Mouse (Mus musculus): Measurements from ENCODE around the gene Cmtm8. TPM values are rescaled to one million over a fixed set of nuclear protein-coding genes. Genes with fewer than 3 reads are reported as not detected.

The Cmtm8 gene
- polyA plus RNA-seq, 1 experiment from 2014 or later = 17.6 TPM

DNA sequence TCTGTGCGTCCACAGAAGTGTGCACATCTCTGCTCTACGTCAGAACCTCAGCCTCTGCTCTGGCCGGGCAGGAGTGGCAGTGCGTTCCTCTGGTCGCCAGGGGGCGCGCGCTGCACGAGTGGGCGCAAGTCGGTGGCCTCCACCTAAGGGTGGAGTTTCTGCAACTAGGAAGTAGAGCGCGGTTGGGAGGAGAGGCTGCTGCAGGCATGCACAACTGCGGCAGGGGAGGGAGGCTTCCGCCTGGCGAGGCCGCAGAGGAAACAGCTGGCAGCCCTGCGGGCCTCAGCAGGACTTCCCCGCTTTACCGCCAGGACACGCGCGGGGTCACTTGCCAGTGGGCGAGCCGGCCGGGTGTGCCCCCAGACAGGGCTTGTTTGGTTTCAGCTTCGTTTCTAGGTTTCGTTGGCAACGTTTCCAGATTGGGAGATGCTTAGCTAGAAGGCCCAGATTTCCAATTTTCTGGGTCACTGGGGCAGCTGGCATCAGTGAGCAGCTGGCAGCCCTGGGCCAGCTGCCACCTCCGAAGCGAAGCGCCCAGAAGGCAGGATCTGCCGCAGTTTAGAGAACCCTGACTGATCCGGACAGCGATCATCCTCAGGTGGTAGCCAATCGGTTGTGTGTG is 91.0 kb downstream of the Cmtm8 start:
- peak overlapping the region; percentile 60 for H3K9ac ChIP-seq (ENCODE audit: low read length)
- no peaks in the 10 kb centered on the region for H3K27me3 ChIP-seq (ENCODE audit: control insufficient read depth, insufficient read depth, low read length)
- 0 out of 2 replicates have a peak overlapping the region, but pooled peaks have one; percentile 42 for H3K27ac ChIP-seq (replicated peaks; ENCODE audit: low read depth, low read length)
- no peaks in the 10 kb centered on the region for H3K36me3 ChIP-seq (ENCODE audit: control insufficient read depth, insufficient read depth, low read length)
- WGBS = 12% methylated on average over 36 of the region's 36 CpGs
- ATAC-seq (ENCODE audit: insufficient number of reproducible peaks, low FRiP score, low TSS enrichment, low read depth) (peak; percentile 86), DNase-seq (ENCODE audit: low spot score) (peak; percentile 92)
- peaks cover 4% of the 10 kb centered on the region; the same call in 1 of the 2 replicates for H3K4me1 ChIP-seq (ENCODE audit: control insufficient read depth, insufficient read depth, low read length)
- no peaks in the 10 kb centered on the region for H3K9me3 ChIP-seq (ENCODE audit: control insufficient read depth, low read length)
- H3K4me3 ChIP-seq (ENCODE audit: low read depth, low read length) = peak overlapping the region; percentile 35
- peak overlapping the region; percentile 84 for H3K4me2 ChIP-seq (ENCODE audit: low read depth, severe bottlenecking)

DNA sequence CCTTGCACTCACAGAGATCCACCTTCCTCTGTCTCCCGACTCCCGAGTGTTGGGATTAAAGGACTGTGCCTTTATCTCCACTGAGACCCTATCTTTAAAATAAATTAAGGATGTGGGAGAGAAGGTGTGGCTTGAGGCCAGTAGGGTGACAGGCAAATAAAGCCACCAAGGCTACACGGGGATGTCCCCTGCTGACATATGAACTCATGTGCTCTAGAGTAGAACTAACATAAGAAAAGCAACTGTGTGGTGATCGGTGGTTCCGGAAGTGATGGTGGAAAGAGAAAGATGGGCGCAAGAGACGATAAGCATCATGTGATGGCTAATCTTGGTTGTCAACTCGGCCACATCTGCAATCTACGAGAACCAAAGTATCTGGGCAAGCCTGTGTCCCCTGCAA is 91.6 kb downstream of the Cmtm8 start:
- Histone ChIP-seq H3K4me3 (ENCODE audit: low read depth, low read length) (no peak overlapping the region), H3K4me1 (ENCODE audit: control insufficient read depth, insufficient read depth, low read length) (peaks cover 4% of the 10 kb centered on the region; the same call in 1 of the 2 replicates), H3K9me3 (ENCODE audit: control insufficient read depth, low read length) (no peaks in the 10 kb centered on the region), H3K36me3 (ENCODE audit: control insufficient read depth, insufficient read depth, low read length) (peaks cover 3% of the 10 kb centered on the region; the same call in 1 of the 2 replicates), H3K27ac (replicated peaks; ENCODE audit: low read depth, low read length) (no peak overlapping the region), H3K9ac (ENCODE audit: low read length) (no peak overlapping the region), H3K27me3 (ENCODE audit: control insufficient read depth, insufficient read depth, low read length) (no peaks in the 10 kb centered on the region), H3K4me2 (ENCODE audit: low read depth, severe bottlenecking) (no peak overlapping the region)
- ATAC-seq (ENCODE audit: insufficient number of reproducible peaks, low FRiP score, low TSS enrichment, low read depth) (no peak), DNase-seq (ENCODE audit: low spot score) (no peak)
- 76% methylated on average over 9 of the region's 9 CpGs for WGBS

DNA sequence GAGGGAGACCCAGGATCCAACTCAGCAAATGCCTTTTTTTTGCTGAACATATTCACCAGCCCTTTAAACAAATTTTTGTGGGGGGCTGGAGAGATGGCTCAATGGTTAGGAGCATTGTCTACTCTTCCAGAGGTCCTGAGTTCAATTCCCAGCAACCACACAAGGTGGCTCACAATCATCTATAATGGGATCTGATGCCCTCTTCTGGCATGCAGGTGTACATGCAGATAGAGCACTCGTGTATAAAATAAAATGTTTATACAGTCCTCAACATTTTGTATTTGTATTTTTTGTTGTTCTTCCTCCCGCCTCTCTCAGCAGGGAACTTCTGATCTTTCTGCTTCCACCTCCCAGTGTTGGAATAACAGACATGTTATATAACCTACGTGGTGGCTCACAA is 92.4 kb downstream of the Cmtm8 start:
- DNase-seq (ENCODE audit: low spot score) = no peak
- H3K4me2 ChIP-seq (ENCODE audit: low read depth, severe bottlenecking) = no peak overlapping the region
- ATAC-seq (ENCODE audit: insufficient number of reproducible peaks, low FRiP score, low TSS enrichment, low read depth) = no peak
- no peaks in the 10 kb centered on the region for H3K9me3 ChIP-seq (ENCODE audit: control insufficient read depth, low read length)
- 83% methylated on average over 3 of the region's 3 CpGs for WGBS
- H3K27ac ChIP-seq (replicated peaks; ENCODE audit: low read depth, low read length) = no peak overlapping the region
- H3K9ac ChIP-seq (ENCODE audit: low read length) = no peak overlapping the region
- peaks cover 4% of the 10 kb centered on the region; the same call in 1 of the 2 replicates for H3K4me1 ChIP-seq (ENCODE audit: control insufficient read depth, insufficient read depth, low read length)
- no peaks in the 10 kb centered on the region for H3K27me3 ChIP-seq (ENCODE audit: control insufficient read depth, insufficient read depth, low read length)
- peaks cover 3% of the 10 kb centered on the region; the same call in 1 of the 2 replicates for H3K36me3 ChIP-seq (ENCODE audit: control insufficient read depth, insufficient read depth, low read length)
- H3K4me3 ChIP-seq (ENCODE audit: low read depth, low read length) = no peak overlapping the region

GRCm38 (mm10) chr9:114747466-114747865 is 96.5 kb downstream of the Cmtm8 start:
- Histone ChIP-seq H3K9ac (ENCODE audit: low read length) (no peak overlapping the region), H3K4me1 (ENCODE audit: control insufficient read depth, insufficient read depth, low read length) (no peaks in the 10 kb centered on the region), H3K27ac (replicated peaks; ENCODE audit: low read depth, low read length) (no peak overlapping the region), H3K4me3 (ENCODE audit: low read depth, low read length) (no peak overlapping the region), H3K36me3 (ENCODE audit: control insufficient read depth, insufficient read depth, low read length) (peaks cover 8% of the 10 kb centered on the region; the same call in 1 of the 2 replicates), H3K27me3 (ENCODE audit: control insufficient read depth, insufficient read depth, low read length) (no peaks in the 10 kb centered on the region), H3K9me3 (ENCODE audit: control insufficient read depth, low read length) (no peaks in the 10 kb centered on the region), H3K4me2 (ENCODE audit: low read depth, severe bottlenecking) (no peak overlapping the region)
- 74% methylated on average over 12 of the region's 12 CpGs for WGBS
- ATAC-seq (ENCODE audit: insufficient number of reproducible peaks, low FRiP score, low TSS enrichment, low read depth) (no peak), DNase-seq (ENCODE audit: low spot score) (no peak)

DNA sequence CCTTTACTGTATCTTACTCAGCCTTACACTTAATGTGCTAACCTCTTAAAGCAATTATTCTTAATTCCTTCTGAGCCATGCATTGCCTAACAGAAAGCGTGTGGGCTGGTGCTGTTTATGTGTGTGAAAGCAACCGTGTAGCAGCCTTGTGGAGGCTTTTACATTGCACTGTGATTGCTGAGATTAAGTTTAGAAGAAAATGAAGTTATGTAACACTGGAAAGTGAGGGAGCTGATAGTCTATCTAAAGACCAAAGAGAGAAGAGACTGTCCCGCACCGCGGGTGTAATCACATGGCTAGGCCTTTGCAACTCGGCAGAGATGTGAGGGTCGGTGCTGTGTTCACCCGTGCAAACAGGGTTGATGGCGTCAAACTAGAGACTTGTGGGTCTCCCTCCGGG is 96.9 kb downstream of the Cmtm8 start:
- ATAC-seq (ENCODE audit: insufficient number of reproducible peaks, low FRiP score, low TSS enrichment, low read depth) = no peak
- Histone ChIP-seq H3K27me3 (ENCODE audit: control insufficient read depth, insufficient read depth, low read length) (no peaks in the 10 kb centered on the region), H3K9ac (ENCODE audit: low read length) (no peak overlapping the region), H3K27ac (replicated peaks; ENCODE audit: low read depth, low read length) (no peak overlapping the region), H3K4me1 (ENCODE audit: control insufficient read depth, insufficient read depth, low read length) (no peaks in the 10 kb centered on the region), H3K9me3 (ENCODE audit: control insufficient read depth, low read length) (no peaks in the 10 kb centered on the region), H3K4me3 (ENCODE audit: low read depth, low read length) (no peak overlapping the region), H3K4me2 (ENCODE audit: low read depth, severe bottlenecking) (no peak overlapping the region), H3K36me3 (ENCODE audit: control insufficient read depth, insufficient read depth, low read length) (peaks cover 8% of the 10 kb centered on the region; the same call in 1 of the 2 replicates)
- 87% methylated on average over 10 of the region's 10 CpGs for WGBS
- DNase-seq (ENCODE audit: low spot score) = no peak

- H3K27ac ChIP-seq (replicated peaks; ENCODE audit: low read depth, low read length) = no peak overlapping the region
These were observed 98.3 kb downstream of the Cmtm8 start for GRCm38 (mm10) chr9:114745654-114746053.

GRCm38 (mm10) chr9:114745163-114745562 is 98.8 kb downstream of the Cmtm8 start:
- no peaks in the 10 kb centered on the region for H3K27me3 ChIP-seq (ENCODE audit: control insufficient read depth, insufficient read depth, low read length)
- no peaks in the 10 kb centered on the region for H3K4me1 ChIP-seq (ENCODE audit: control insufficient read depth, insufficient read depth, low read length)
- WGBS = 88% methylated on average over 4 of the region's 4 CpGs
- no peak for DNase-seq (ENCODE audit: low spot score)
- H3K4me2 ChIP-seq (ENCODE audit: low read depth, severe bottlenecking) = no peak overlapping the region
- H3K27ac ChIP-seq (replicated peaks; ENCODE audit: low read depth, low read length) = no peak overlapping the region
- H3K9ac ChIP-seq (ENCODE audit: low read length) = no peak overlapping the region
- H3K36me3 ChIP-seq (ENCODE audit: control insufficient read depth, insufficient read depth, low read length) = peaks cover 9% of the 10 kb centered on the region; the same call in 1 of the 2 replicates
- no peaks in the 10 kb centered on the region for H3K9me3 ChIP-seq (ENCODE audit: control insufficient read depth, low read length)
- H3K4me3 ChIP-seq (ENCODE audit: low read depth, low read length) = no peak overlapping the region
- no peak for ATAC-seq (ENCODE audit: insufficient number of reproducible peaks, low FRiP score, low TSS enrichment, low read depth)

More at GRCm38 (mm10) chr9:114745654-114746053, 98.3 kb downstream of the Cmtm8 start:
- H3K36me3 ChIP-seq (ENCODE audit: control insufficient read depth, insufficient read depth, low read length) = peaks cover 8% of the 10 kb centered on the region; the same call in 1 of the 2 replicates
- no peaks in the 10 kb centered on the region for H3K4me1 ChIP-seq (ENCODE audit: control insufficient read depth, insufficient read depth, low read length)
- ATAC-seq (ENCODE audit: insufficient number of reproducible peaks, low FRiP score, low TSS enrichment, low read depth) = no peak
- 79% methylated on average over 4 of the region's 4 CpGs for whole genome bisulfite sequencing
- H3K9ac ChIP-seq (ENCODE audit: low read length) = no peak overlapping the region
- H3K4me3 ChIP-seq (ENCODE audit: low read depth, low read length) = no peak overlapping the region
- no peak overlapping the region for H3K4me2 ChIP-seq (ENCODE audit: low read depth, severe bottlenecking)
- DNase-seq (ENCODE audit: low spot score) = no peak
- no peaks in the 10 kb centered on the region for H3K9me3 ChIP-seq (ENCODE audit: control insufficient read depth, low read length)
- no peaks in the 10 kb centered on the region for H3K27me3 ChIP-seq (ENCODE audit: control insufficient read depth, insufficient read depth, low read length)

- Histone ChIP-seq H3K4me1 (ENCODE audit: control insufficient read depth, insufficient read depth, low read length) (no peaks in the 10 kb centered on the region), H3K27ac (replicated peaks; ENCODE audit: low read depth, low read length) (no peak overlapping the region), H3K36me3 (ENCODE audit: control insufficient read depth, insufficient read depth, low read length) (peaks cover 9% of the 10 kb centered on the region; the same call in 1 of the 2 replicates), H3K4me3 (ENCODE audit: low read depth, low read length) (no peak overlapping the region), H3K9ac (ENCODE audit: low read length) (no peak overlapping the region), H3K27me3 (ENCODE audit: control insufficient read depth, insufficient read depth, low read length) (no peaks in the 10 kb centered on the region), H3K4me2 (ENCODE audit: low read depth, severe bottlenecking) (no peak overlapping the region), H3K9me3 (ENCODE audit: control insufficient read depth, low read length) (no peaks in the 10 kb centered on the region)
- no peak for DNase-seq (ENCODE audit: low spot score)
- 89% methylated on average over 2 of the region's 2 CpGs for WGBS
- no peak for ATAC-seq (ENCODE audit: insufficient number of reproducible peaks, low FRiP score, low TSS enrichment, low read depth)
These were observed 101.2 kb downstream of the Cmtm8 start for GRCm38 (mm10) chr9:114742731-114743130.

Measured in limb, embryonic 11.5 days (tissue).